Mouse (Mus musculus) liver, embryonic 14.5 days (tissue): ENCODE measurements at regions not wholly inside any gene's neighbourhood (a gene's known extent, or its start where the extent isn't known, plus 50 kb on each side); places are given as distances from the start of the nearest gene placed in this dataset.

ENCODE experiments used
- ATAC-seq: fragments of 200-750 bp; cut with Nextera tagmentation; 2 replicates; pipeline ENCODE4 v1.8.0; 2017; ENCODE audit warnings: moderate number of reproducible peaks, mild to moderate bottlenecking, moderate library complexity; ENCODE audit not compliant: insufficient read depth
- DNase-seq, 3 experiments: peaks; one replicate each; pipeline ENCODE4 v3.0.0-alpha.2; 2012 to 2013; ENCODE audit warnings: low read depth in 3 of 3, low spot score in 3 of 3
- H3K27ac ChIP-seq: fragments of 300-500 bp; sonication (generic); 2 replicates; pipeline ENCODE4 v1.5.1; 2014; ENCODE audit warnings: moderate library complexity, mild to moderate bottlenecking, control low read depth, inconsistent platforms
- H3K27me3 ChIP-seq: fragments of 300-500 bp; sonication (generic); 2 replicates; pipeline ENCODE4 v1.6.1; 2014; ENCODE audit warnings: mild to moderate bottlenecking, low read length, moderate library complexity; ENCODE audit not compliant: control insufficient read depth, insufficient read depth
- H3K36me3 ChIP-seq: fragments of 300-500 bp; sonication (generic); replicated peaks from 2 replicates; pipeline ENCODE4 v1.6.1; 2014; ENCODE audit warnings: low read depth; ENCODE audit not compliant: control insufficient read depth, insufficient read depth
- H3K4me1 ChIP-seq, 2 experiments: fragments of 200-500 bp in 1 of 2; fragments of 300-500 bp in 1 of 2; sonication (generic) in 1 of 2; replicated peaks; 2 replicates each; pipeline ENCODE4 v1.6.1; 2012 to 2014; ENCODE audit warnings: antibody characterized with exemption in 1 of 2, inconsistent platforms in 1 of 2, low read length in 1 of 2; ENCODE audit not compliant: control insufficient read depth in 2 of 2, insufficient read depth in 2 of 2
- H3K4me2 ChIP-seq: fragments of 300-500 bp; sonication (generic); 2 replicates; pipeline ENCODE4 v1.6.1; 2014; ENCODE audit warnings: low read depth, mild to moderate bottlenecking, control low read depth, moderate library complexity
- H3K4me3 ChIP-seq, 2 experiments: fragments of 200-500 bp in 1 of 2; fragments of 300-500 bp in 1 of 2; sonication (generic) in 1 of 2; 2 replicates each; pipeline ENCODE4 v1.5.1; 2012 to 2014; ENCODE audit warnings: low read depth in 2 of 2, low read length in 2 of 2, mild to moderate bottlenecking in 2 of 2, control low read depth in 1 of 2, inconsistent platforms in 1 of 2, moderate library complexity in 1 of 2; ENCODE audit not compliant: insufficient read depth in 1 of 2
- H3K9ac ChIP-seq: fragments of 300-500 bp; sonication (generic); replicated peaks from 2 replicates; pipeline ENCODE4 v1.6.1; 2014; ENCODE audit warnings: mild to moderate bottlenecking, control low read depth, moderate library complexity
- H3K9me3 ChIP-seq: fragments of 300-500 bp; sonication (generic); 2 replicates; pipeline ENCODE4 v1.6.1; 2016; ENCODE audit warnings: low read length, mixed read lengths; ENCODE audit not compliant: control insufficient read depth
- CTCF ChIP-seq: IDR thresholded peaks from 2 replicates; pipeline ENCODE4 v1.5.1; 2016; ENCODE audit warnings: antibody characterized with exemption, low read depth, control low read depth
- EP300 ChIP-seq: IDR thresholded peaks from 2 replicates; pipeline ENCODE4 v1.6.1; 2016; ENCODE audit warnings: antibody characterized with exemption, low read depth
- WGBS: fragments of 180-500 bp; shearing (Covaris S2); extraction: QIAGEN DNeasy Blood & Tissue Kit; methylation state at CpG from one replicate; pipeline ENCODE4 v1.1.7; 2014; ENCODE audit not compliant: insufficient replicate concordance; 5-methylcytosine and 5-hydroxymethylcytosine counted together

GRCm38 (mm10) chr1:45575131-45575530 is 72.0 kb upstream of the Col5a2 start:
- H3K4me1 ChIP-seq, result no peaks in the 10 kb centered on the region
- H3K27ac ChIP-seq, result no peak overlapping the region
- no peaks in the 10 kb centered on the region for H3K9me3 ChIP-seq
- H3K4me2 ChIP-seq, result no peak overlapping the region
- TF ChIP-seq CTCF (no peak), EP300 (no peak)
- 38% methylated on average over 3 of the region's 3 CpGs for WGBS
- no peaks in the 10 kb centered on the region for H3K27me3 ChIP-seq
- DNase-seq (no peak), ATAC-seq (no peak)
- no peaks in the 10 kb centered on the region for H3K36me3 ChIP-seq
- no peak overlapping the region for H3K4me3 ChIP-seq
- H3K9ac ChIP-seq, result no peak overlapping the region

- TF ChIP-seq EP300 (no peak), CTCF (no peak)
- no peak for DNase-seq
Measured at GRCm38 (mm10) chr1:45580466-45580865, 77.4 kb upstream of the Col5a2 start.

GRCm38 (mm10) chr1:45587351-45588025 is 84.4 kb upstream of the Col5a2 start:
- TF ChIP-seq EP300 (no peak), CTCF (no peak)
- H3K9ac ChIP-seq, result no peak overlapping the region
- WGBS, result 74% methylated on average over 9 of the region's 9 CpGs
- H3K36me3 ChIP-seq, result no peaks in the 10 kb centered on the region
- no peak for DNase-seq
- H3K4me3 ChIP-seq, result no peak overlapping the region
- H3K4me1 ChIP-seq, result no peaks in the 10 kb centered on the region
- no peak overlapping the region for H3K27ac ChIP-seq
- no peak for ATAC-seq
- no peak overlapping the region for H3K4me2 ChIP-seq
- no peaks in the 10 kb centered on the region for H3K9me3 ChIP-seq
- no peaks in the 10 kb centered on the region for H3K27me3 ChIP-seq

More at GRCm38 (mm10) chr1:45580466-45580865, 77.4 kb upstream of the Col5a2 start:
- H3K4me3 ChIP-seq, result no peak overlapping the region
- no peaks in the 10 kb centered on the region for H3K27me3 ChIP-seq
- no peak overlapping the region for H3K27ac ChIP-seq
- WGBS, result 51% methylated on average over 1 of the region's 1 CpGs
- H3K4me2 ChIP-seq, result no peak overlapping the region
- H3K36me3 ChIP-seq, result no peaks in the 10 kb centered on the region
- no peaks in the 10 kb centered on the region for H3K4me1 ChIP-seq
- H3K9me3 ChIP-seq, result no peaks in the 10 kb centered on the region
- no peak overlapping the region for H3K9ac ChIP-seq
- no peak for ATAC-seq

GRCm38 (mm10) chr1:45597316-45597715 is 94.2 kb upstream of the Col5a2 start:
- 55% methylated on average over 2 of the region's 2 CpGs for WGBS
- DNase-seq (no peak), ATAC-seq (no peak)
- Histone ChIP-seq H3K9me3 (no peaks in the 10 kb centered on the region), H3K27ac (no peak overlapping the region), H3K27me3 (no peaks in the 10 kb centered on the region), H3K4me1 (no peaks in the 10 kb centered on the region), H3K4me3 (no peak overlapping the region), H3K9ac (no peak overlapping the region), H3K4me2 (no peak overlapping the region), H3K36me3 (no peaks in the 10 kb centered on the region)
- TF ChIP-seq EP300, result no peak
- no peak for TF ChIP-seq CTCF

- Histone ChIP-seq H3K4me2 (no peak overlapping the region), H3K36me3 (no peaks in the 10 kb centered on the region), H3K4me1 (no peaks in the 10 kb centered on the region), H3K4me3 (no peak overlapping the region), H3K27me3 (no peaks in the 10 kb centered on the region), H3K27ac (no peak overlapping the region), H3K9me3 (no peaks in the 10 kb centered on the region), H3K9ac (no peak overlapping the region)
- DNase-seq (no peak), ATAC-seq (no peak)
- TF ChIP-seq EP300 (no peak), CTCF (no peak)
- WGBS, result 33% methylated on average over 1 of the region's 1 CpGs
Measured at GRCm38 (mm10) chr1:45599421-45599820, 96.3 kb upstream of the Col5a2 start.
